Mouse (Mus musculus) C2C12 (cell line): Measurements from ENCODE around the gene Gm11937.

Experiments
- CEBPB ChIP-seq: IDR thresholded peaks from one replicate; pipeline ENCODE4 v1.6.1; 2011; ENCODE audit warnings: low read depth, mild to moderate bottlenecking, control low read depth, moderate library complexity
- CTCF ChIP-seq: IDR thresholded peaks from one replicate; pipeline ENCODE4 v1.5.1; 2011; ENCODE audit not compliant: control insufficient read depth, insufficient read depth, insufficient read length
- FOSL1 ChIP-seq: IDR thresholded peaks from one replicate; pipeline ENCODE4 v1.8.0; 2011; ENCODE audit warnings: mild to moderate bottlenecking, low read length; ENCODE audit not compliant: poor library complexity, insufficient read depth, severe bottlenecking
- MAX ChIP-seq: IDR thresholded peaks from one replicate; pipeline ENCODE4 v1.6.1; 2011; ENCODE audit warnings: mild to moderate bottlenecking, control low read depth
- MYOD1 ChIP-seq: IDR thresholded peaks from one replicate; pipeline ENCODE4 v1.6.1; 2011; ENCODE audit warnings: low read depth; ENCODE audit not compliant: control insufficient read depth, insufficient read length
- MYOG ChIP-seq: IDR thresholded peaks from one replicate; pipeline ENCODE4 v1.6.1; 2011; ENCODE audit not compliant: control insufficient read depth, insufficient read length; ENCODE audit errors: extremely low read depth
- USF1 ChIP-seq: IDR thresholded peaks from one replicate; pipeline ENCODE4 v1.6.1; 2011; ENCODE audit warnings: low read depth, mild to moderate bottlenecking, control low read depth, moderate library complexity

DNA sequence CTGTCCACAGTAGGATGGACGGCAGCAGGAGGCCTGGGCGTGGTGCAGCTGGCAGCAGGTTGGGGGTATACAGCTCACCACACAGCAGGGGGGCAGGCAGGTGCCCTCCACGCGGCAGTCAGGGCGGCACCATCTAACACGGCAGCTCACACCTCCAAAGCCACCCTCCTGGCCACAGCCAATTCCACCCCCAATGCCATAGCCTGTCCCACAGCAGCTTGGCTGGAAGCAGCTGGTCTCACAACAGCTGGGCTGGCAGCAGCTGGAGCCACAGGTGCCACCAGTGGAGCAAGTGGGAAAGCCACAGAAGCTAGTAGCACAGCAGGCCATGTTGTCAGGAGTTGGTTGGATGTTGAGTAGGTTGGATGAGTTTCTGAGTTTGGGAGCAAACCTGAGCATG, 29.4 kb downstream of the Gm11937 start, which contains the start of gene Krtap1-5:
- no peak for TF ChIP-seq CTCF
- peak; percentile 98 for TF ChIP-seq MYOD1
- no peak for TF ChIP-seq USF1
- TF ChIP-seq MYOG: no peak
- TF ChIP-seq MAX: no peak
- no peak for TF ChIP-seq CEBPB
- TF ChIP-seq FOSL1: no peak
